Comparison of ENCODE assay signal across 26 mouse cellular contexts in the genomic region with DNA sequence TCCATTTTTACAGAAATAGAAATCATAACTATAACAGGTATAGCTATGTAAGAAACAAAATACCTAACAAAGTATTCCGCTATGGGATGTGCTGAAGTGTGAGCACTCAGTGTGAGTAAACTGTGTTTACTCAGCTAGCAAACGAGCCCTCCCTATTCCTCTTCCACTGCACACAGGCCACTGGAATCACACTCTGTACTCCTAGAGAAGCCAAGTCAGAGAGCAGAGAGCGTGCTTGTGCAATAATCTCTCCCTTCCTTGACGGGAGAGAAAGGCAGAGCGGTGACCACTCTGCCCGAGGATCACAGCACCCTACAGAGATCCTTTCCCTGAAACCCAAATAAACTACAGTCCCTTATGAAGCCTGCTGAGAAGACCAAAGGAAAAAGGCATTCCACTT. TPM values are rescaled to one million over a fixed set of nuclear protein-coding genes. Genes with fewer than 3 reads are reported as not detected.
DNase-seq lines count a peak whose midpoint lies in the region; ATAC-seq and TF ChIP-seq lines count a peak whose summit lies in the region.
"Had no signal": no experiment of that assay in that cellular context is flagged by ENCODE, and none has a peak within 500 bp of the region (broad histone marks: within the 10 kb centered on the region; RNA-seq: fewer than 3 reads in every experiment).

No protein-coding gene starts in this region.

- DNase-seq in gastrocnemius, adult 2 months = no peak
- DNase-seq in gastrocnemius, adult 8-10 months (ENCODE audit: low spot score in 2 of 2) = no peak
- peak; percentile 29 for DNase-seq in liver, adult 2 months (ENCODE audit: extremely low read depth, low read depth, low spot score)
- DNase-seq in liver, embryonic 11.5 days (ENCODE audit: low spot score) = no peak
- peak; percentile 49 for DNase-seq in brain, embryonic 14.5 days (ENCODE audit: low read depth)
- DNase-seq in skeletal muscle tissue, adult 2 months (ENCODE audit: low read depth, low spot score) = peak; percentile 46
- DNase-seq in left cerebral cortex, postnatal 4 days = no peak
- DNase-seq: cerebellum, adult 11-12 months; cerebellum, adult 9-11 months; embryo, embryonic 11 days; forebrain, postnatal 0 days; lung, embryonic 14.5 days; right cerebral cortex, adult 18-20 months; thymus, adult 2 months; thymus, postnatal 36 days had no signal

- intact Hi-C loops in gastrocnemius, adult 2 months (cut with DNase I) = no loop called here
- intact Hi-C loops in left cerebral cortex, postnatal 4 days (cut with DNase I) = loop anchor here (10.0 kb wide), 1 partner anchor 93 kb away; a partner anchor contains a TSS

- no peak for TF ChIP-seq CTCF in gastrocnemius, adult 2 months (IDR thresholded peaks at IDR 0.05)
- no peak for TF ChIP-seq CTCF in liver, adult 2 months (IDR thresholded peaks at IDR 0.05; ENCODE audit: low read depth, low read length)
- TF ChIP-seq CTCF in brain, embryonic 14.5 days (IDR thresholded peaks at IDR 0.05; ENCODE audit: borderline replicate concordance, extremely low read depth, insufficient read depth, insufficient read length) = no peak

- WGBS in liver, adult 2 months = 66% methylated on average over 6 of the region's 6 CpGs
- 87% methylated on average over 6 of the region's 6 CpGs for WGBS in liver, embryonic 11.5 days

- H3K9ac ChIP-seq in liver, adult 2 months (ENCODE audit: low read depth, low read length) = no peak overlapping the region
- no peak overlapping the region for H3K9ac ChIP-seq in liver, embryonic 11.5 days (ENCODE audit: low read depth, low read length)
- H3K9ac ChIP-seq: embryonic facial prominence, embryonic 12.5 days; forebrain, postnatal 0 days; hindbrain, embryonic 15.5 days; liver, embryonic 14.5 days; lung, embryonic 14.5 days; neural tube, embryonic 12.5 days had no signal

- no peak overlapping the region for H3K4me2 ChIP-seq in liver, embryonic 11.5 days
- H3K4me2 ChIP-seq: embryonic facial prominence, embryonic 12.5 days; hindbrain, embryonic 15.5 days; lung, embryonic 14.5 days; neural tube, embryonic 12.5 days had no signal

- H3K79me2 ChIP-seq in liver, adult 2 months (ENCODE audit: control insufficient read depth, insufficient read depth, low read length) = no peaks in the 10 kb centered on the region

- peaks cover 9% of the 10 kb centered on the region; the same call in 1 of the 2 replicates for H3K36me3 ChIP-seq in liver, adult 2 months (ENCODE audit: control insufficient read depth, insufficient read depth, low read length)
- H3K36me3 ChIP-seq in liver, embryonic 11.5 days (ENCODE audit: control insufficient read depth, insufficient read depth, low read length) = peaks cover 40% of the 10 kb centered on the region

- no peak for TF ChIP-seq POLR2A in liver, adult 2 months (IDR thresholded peaks at IDR 0.05; ENCODE audit: extremely low read depth, insufficient read depth, low read length)
- no peak for TF ChIP-seq POLR2A in brain, embryonic 14.5 days (IDR thresholded peaks at IDR 0.05; ENCODE audit: borderline replicate concordance, extremely low read depth, insufficient read depth, insufficient read length, poor library complexity, severe bottlenecking)

- H3K27ac ChIP-seq in gastrocnemius, adult 2 months = peak overlapping the region; percentile 64
- H3K27ac ChIP-seq in liver, adult 2 months (replicated peaks; ENCODE audit: insufficient read depth, low read depth, low read length) = no peak overlapping the region
- H3K27ac ChIP-seq in liver, embryonic 11.5 days (ENCODE audit: low read depth, low read length) = no peak overlapping the region
- H3K27ac ChIP-seq: embryonic facial prominence, embryonic 12.5 days; heart, embryonic 10.5 days; hindbrain, embryonic 15.5 days; layer of hippocampus, adult 2 months; left cerebral cortex, adult 2 months; liver, embryonic 14.5 days; midbrain, embryonic 10.5 days; neural tube, embryonic 12.5 days had no signal

- no peaks in the 10 kb centered on the region for H3K4me1 ChIP-seq in liver, adult 2 months (ENCODE audit: control insufficient read depth, insufficient read depth, low read length)
- no peaks in the 10 kb centered on the region for H3K4me1 ChIP-seq in liver, embryonic 11.5 days (replicated peaks; ENCODE audit: control insufficient read depth, insufficient read depth, low read length)
- H3K4me1 ChIP-seq: embryonic facial prominence, embryonic 12.5 days; heart, embryonic 10.5 days; hindbrain, embryonic 15.5 days; midbrain, embryonic 10.5 days; neural tube, embryonic 12.5 days had no signal

- H3K9me3 ChIP-seq in liver, embryonic 11.5 days (ENCODE audit: control insufficient read depth, low read length) = no peaks in the 10 kb centered on the region
- H3K9me3 ChIP-seq: embryonic facial prominence, embryonic 12.5 days; heart, embryonic 10.5 days; hindbrain, embryonic 15.5 days; midbrain, embryonic 10.5 days; neural tube, embryonic 12.5 days had no signal

- no peaks in the 10 kb centered on the region for H3K27me3 ChIP-seq in liver, adult 2 months (ENCODE audit: control insufficient read depth, insufficient read depth, low read length)
- no peaks in the 10 kb centered on the region for H3K27me3 ChIP-seq in liver, embryonic 11.5 days (replicated peaks; ENCODE audit: control insufficient read depth, insufficient read depth, low read length)
- H3K27me3 ChIP-seq: embryonic facial prominence, embryonic 12.5 days; hindbrain, embryonic 15.5 days; neural tube, embryonic 12.5 days; Patski had no signal

- no peak for ATAC-seq in liver, embryonic 11.5 days (replicated peaks; ENCODE audit: low FRiP score)
- ATAC-seq: forebrain, postnatal 0 days; midbrain, embryonic 16.5 days had no signal

- no peak overlapping the region for H3K4me3 ChIP-seq in gastrocnemius, adult 2 months
- no peak overlapping the region for H3K4me3 ChIP-seq in liver, adult 2 months (ENCODE audit: insufficient read depth, low read depth, low read length)
- no peak overlapping the region for H3K4me3 ChIP-seq in liver, embryonic 11.5 days (ENCODE audit: low read depth, low read length)
- H3K4me3 ChIP-seq: embryonic facial prominence, embryonic 12.5 days; heart, embryonic 10.5 days; hindbrain, embryonic 15.5 days; layer of hippocampus, adult 2 months; left cerebral cortex, adult 2 months; midbrain, embryonic 10.5 days; myocyte; neural tube, embryonic 12.5 days had no signal

RNA-seq across cellular contexts. Expression of a gene that starts 26.7 kb away (rescaled TPM):
- total RNA-seq in gastrocnemius, adult 2 months (2021) = 1 to 10 TPM; 1.2 to 1.4 TPM
- total RNA-seq in gastrocnemius, adult 8-10 months (2022) = 1 to 10 TPM in 1 of 4 experiments, under 1 TPM in 3; 0.58 to 1.0 (median 0.78) TPM
- 2.5 and 3.0 TPM in 2 replicates for total RNA-seq in liver, adult 2 months (2014; rRNA removed)
- 0.57 and 0.69 TPM in 2 replicates for polyA plus RNA-seq in liver, adult 2 months (2012; rRNA removed)
- 8.1 and 9.1 TPM in 2 replicates for polyA plus RNA-seq in liver, embryonic 11.5 days (2014; fragmentation: Nextera tagmentation; extraction: Ambion mirVana)
- polyA plus RNA-seq in brain, embryonic 14.5 days (2012; rRNA removed) = 3.5 and 4.4 TPM in 2 replicates
- 1 to 10 TPM; 2.6 to 3.6 TPM for total RNA-seq in left cerebral cortex, postnatal 4 days (2021)

Comparison
In these comparisons a context has a peak if more than half of its experiments do, and no peak if none do; other contexts are left out.
1. DNase-seq: peak in liver, adult 2 months (single experiment), brain, embryonic 14.5 days (single experiment) and skeletal muscle tissue, adult 2 months (single experiment); none in gastrocnemius, adult 2 months (single experiment), gastrocnemius, adult 8-10 months (0 of 2), liver, embryonic 11.5 days (single experiment) and left cerebral cortex, postnatal 4 days (single experiment).